Mouse (Mus musculus) stomach, embryonic 14.5 days (tissue): ENCODE measurements around the gene M1ap. TPM values are rescaled to one million over a fixed set of nuclear protein-coding genes. Genes with fewer than 3 reads are reported as not detected.

Source experiments
- ATAC-seq: fragments of 200-750 bp; cut with Nextera tagmentation; 2 replicates; pipeline ENCODE4 v1.8.0; 2017; ENCODE audit warnings: low read depth, moderate TSS enrichment; ENCODE audit not compliant: insufficient number of reproducible peaks, insufficient read depth, low FRiP score
- H3K27ac ChIP-seq: fragments of 300-500 bp; sonication (generic); 2 replicates; pipeline ENCODE4 v1.5.1; 2014; ENCODE audit warnings: mild to moderate bottlenecking, low read length, moderate library complexity, mixed read lengths
- H3K27me3 ChIP-seq: fragments of 300-500 bp; sonication (generic); 2 replicates; pipeline ENCODE4 v1.6.1; 2014; ENCODE audit warnings: low read length, control low read depth, mixed read lengths; ENCODE audit not compliant: control insufficient read depth, insufficient read depth
- H3K36me3 ChIP-seq: fragments of 300-500 bp; sonication (generic); 2 replicates; pipeline ENCODE4 v1.6.1; 2014; ENCODE audit warnings: mild to moderate bottlenecking, control low read depth, low read length, moderate library complexity, mixed read lengths; ENCODE audit not compliant: control insufficient read depth, insufficient read depth
- H3K4me1 ChIP-seq: fragments of 300-500 bp; sonication (generic); 2 replicates; pipeline ENCODE4 v1.6.1; 2014; ENCODE audit warnings: low read length, control low read depth, mixed read lengths; ENCODE audit not compliant: control insufficient read depth, insufficient read depth
- H3K4me2 ChIP-seq: fragments of 300-500 bp; sonication (generic); replicated peaks from 2 replicates; pipeline ENCODE4 v1.6.1; 2014; ENCODE audit warnings: low read depth, low read length, control low read depth
- H3K4me3 ChIP-seq: fragments of 300-500 bp; sonication (generic); 2 replicates; pipeline ENCODE4 v1.5.1; 2014; ENCODE audit warnings: low read depth, low read length, control low read depth
- H3K9ac ChIP-seq: fragments of 300-500 bp; sonication (generic); replicated peaks from 2 replicates; pipeline ENCODE4 v1.6.1; 2014; ENCODE audit warnings: low read depth, mild to moderate bottlenecking, control low read depth, low read length, moderate library complexity, mixed read lengths
- H3K9me3 ChIP-seq: fragments of 300-500 bp; sonication (generic); 2 replicates; pipeline ENCODE4 v1.6.1; 2016; ENCODE audit warnings: low read depth, low read length, control low read depth; ENCODE audit not compliant: control insufficient read depth
- WGBS: fragments of 180-500 bp; shearing (Covaris S2); extraction: QIAGEN DNeasy Blood & Tissue Kit; methylation state at CpG from one replicate; pipeline ENCODE4 v1.1.7; 2014; 5-methylcytosine and 5-hydroxymethylcytosine counted together
- polyA plus RNA-seq: library from polyadenylated mRNA; unstranded; fragments of >200 nt; fragmentation: Nextera tagmentation; extraction: Ambion mirVana; gene quantifications from 2 replicates; pipeline ENCODE4 v1.2.1, GENCODE M21; 2014

The M1ap gene
- polyA plus RNA-seq, 1 experiment from 2014 or later: 0.35 TPM

- 69% methylated on average over 9 of the region's 9 CpGs for WGBS
- H3K4me2 ChIP-seq: no peak overlapping the region
These were observed 25.1 kb upstream of the M1ap start for GRCm38 (mm10) chr6:82921426-82922224.

GRCm38 (mm10) chr6:82925005-82925404, 21.7 kb upstream of the M1ap start:
- H3K36me3 ChIP-seq: no peaks in the 10 kb centered on the region
- no peaks in the 10 kb centered on the region for H3K4me1 ChIP-seq
- no peaks in the 10 kb centered on the region for H3K27me3 ChIP-seq
- no peak overlapping the region for H3K9ac ChIP-seq
- no peak for ATAC-seq
- no peak overlapping the region for H3K4me3 ChIP-seq
- no peaks in the 10 kb centered on the region for H3K9me3 ChIP-seq
- 50% methylated on average over 3 of the region's 3 CpGs for WGBS
- no peak overlapping the region for H3K27ac ChIP-seq
- H3K4me2 ChIP-seq: no peak overlapping the region

More at GRCm38 (mm10) chr6:82921426-82922224, 25.1 kb upstream of the M1ap start:
- Histone ChIP-seq H3K36me3 (no peaks in the 10 kb centered on the region), H3K27me3 (no peaks in the 10 kb centered on the region), H3K9ac (no peak overlapping the region), H3K4me1 (no peaks in the 10 kb centered on the region), H3K27ac (no peak overlapping the region), H3K9me3 (no peaks in the 10 kb centered on the region), H3K4me3 (no peak overlapping the region)
- no peak for ATAC-seq

- Histone ChIP-seq H3K4me2 (no peak overlapping the region), H3K27ac (no peak overlapping the region), H3K9me3 (no peaks in the 10 kb centered on the region), H3K4me1 (no peaks in the 10 kb centered on the region), H3K9ac (no peak overlapping the region), H3K27me3 (no peaks in the 10 kb centered on the region), H3K36me3 (no peaks in the 10 kb centered on the region), H3K4me3 (no peak overlapping the region)
- WGBS: 79% methylated on average over 10 of the region's 10 CpGs
- no peak for ATAC-seq
These were observed 20.6 kb upstream of the M1ap start for GRCm38 (mm10) chr6:82926106-82926505.

DNA sequence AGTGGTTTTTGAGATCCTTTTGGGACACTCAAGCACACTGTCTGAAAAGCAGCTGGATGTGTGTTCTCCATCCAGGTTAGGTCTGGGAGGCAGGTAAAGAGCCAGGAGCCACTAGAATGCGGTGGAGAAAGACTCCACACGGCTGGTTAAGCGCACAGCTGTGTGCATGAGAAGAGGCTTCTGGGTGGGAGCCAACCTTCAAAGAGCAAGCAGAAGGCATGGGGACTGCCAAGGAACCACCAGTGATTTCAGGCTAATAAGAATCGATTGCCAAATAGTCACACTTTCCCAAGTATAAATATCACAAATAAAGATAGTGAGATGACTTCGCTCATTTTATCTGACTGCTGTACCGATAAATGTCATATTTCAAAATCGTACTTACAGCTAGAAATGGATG, 20.2 kb upstream of the M1ap start:
- no peak for ATAC-seq
- H3K36me3 ChIP-seq: no peaks in the 10 kb centered on the region
- H3K27ac ChIP-seq: no peak overlapping the region
- no peaks in the 10 kb centered on the region for H3K27me3 ChIP-seq
- no peak overlapping the region for H3K4me3 ChIP-seq
- WGBS: 86% methylated on average over 7 of the region's 7 CpGs
- no peak overlapping the region for H3K4me2 ChIP-seq
- no peak overlapping the region for H3K9ac ChIP-seq
- H3K4me1 ChIP-seq: no peaks in the 10 kb centered on the region
- H3K9me3 ChIP-seq: no peaks in the 10 kb centered on the region

GRCm38 (mm10) chr6:82927617-82928016, 19.1 kb upstream of the M1ap start:
- no peaks in the 10 kb centered on the region for H3K27me3 ChIP-seq
- ATAC-seq: no peak
- no peaks in the 10 kb centered on the region for H3K36me3 ChIP-seq
- H3K27ac ChIP-seq: no peak overlapping the region
- H3K4me1 ChIP-seq: no peaks in the 10 kb centered on the region
- no peak overlapping the region for H3K4me2 ChIP-seq
- no peak overlapping the region for H3K4me3 ChIP-seq
- WGBS: 71% methylated on average over 5 of the region's 5 CpGs
- H3K9me3 ChIP-seq: no peaks in the 10 kb centered on the region
- H3K9ac ChIP-seq: no peak overlapping the region

DNA sequence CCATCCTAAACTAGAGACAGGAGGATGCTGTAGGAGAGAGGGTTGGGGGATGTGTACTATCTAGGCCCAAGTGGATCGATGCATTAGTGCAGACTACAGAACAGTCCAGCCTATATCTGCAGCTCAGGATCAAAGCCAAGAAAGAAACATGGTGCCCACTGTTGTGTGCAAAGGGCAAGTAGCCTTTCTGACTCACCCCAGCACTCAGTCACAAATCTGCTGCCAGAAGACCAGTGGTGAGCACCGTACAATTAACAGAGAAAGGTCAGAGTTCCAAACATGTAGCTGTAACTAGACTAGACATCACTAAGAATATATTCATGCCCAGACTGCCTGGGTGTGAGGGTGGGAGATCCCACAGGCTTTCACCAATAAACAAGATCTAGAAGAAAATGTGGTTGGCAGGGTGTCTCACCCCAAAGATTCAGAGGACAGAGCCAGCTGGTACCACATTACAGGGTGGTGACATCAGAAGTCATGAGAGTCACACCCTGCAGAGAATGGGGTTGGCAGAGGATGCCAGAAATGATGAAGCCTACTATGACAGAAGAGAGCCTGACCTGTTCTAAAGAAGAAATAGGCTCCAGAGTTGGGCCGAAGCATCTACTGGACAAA, 12.0 kb upstream of the M1ap start:
- no peaks in the 10 kb centered on the region for H3K36me3 ChIP-seq
- peaks cover 4% of the 10 kb centered on the region; the same call in 1 of the 2 replicates for H3K27me3 ChIP-seq
- no peak overlapping the region for H3K27ac ChIP-seq
- 0 out of 2 replicates have a peak, but pooled peaks cover 2% of the 10 kb centered on the region for H3K4me1 ChIP-seq
- H3K9me3 ChIP-seq: no peaks in the 10 kb centered on the region
- no peak overlapping the region for H3K4me3 ChIP-seq
- H3K9ac ChIP-seq: no peak overlapping the region
- ATAC-seq: no peak
- WGBS: 88% methylated on average over 3 of the region's 3 CpGs
- no peak overlapping the region for H3K4me2 ChIP-seq

DNA sequence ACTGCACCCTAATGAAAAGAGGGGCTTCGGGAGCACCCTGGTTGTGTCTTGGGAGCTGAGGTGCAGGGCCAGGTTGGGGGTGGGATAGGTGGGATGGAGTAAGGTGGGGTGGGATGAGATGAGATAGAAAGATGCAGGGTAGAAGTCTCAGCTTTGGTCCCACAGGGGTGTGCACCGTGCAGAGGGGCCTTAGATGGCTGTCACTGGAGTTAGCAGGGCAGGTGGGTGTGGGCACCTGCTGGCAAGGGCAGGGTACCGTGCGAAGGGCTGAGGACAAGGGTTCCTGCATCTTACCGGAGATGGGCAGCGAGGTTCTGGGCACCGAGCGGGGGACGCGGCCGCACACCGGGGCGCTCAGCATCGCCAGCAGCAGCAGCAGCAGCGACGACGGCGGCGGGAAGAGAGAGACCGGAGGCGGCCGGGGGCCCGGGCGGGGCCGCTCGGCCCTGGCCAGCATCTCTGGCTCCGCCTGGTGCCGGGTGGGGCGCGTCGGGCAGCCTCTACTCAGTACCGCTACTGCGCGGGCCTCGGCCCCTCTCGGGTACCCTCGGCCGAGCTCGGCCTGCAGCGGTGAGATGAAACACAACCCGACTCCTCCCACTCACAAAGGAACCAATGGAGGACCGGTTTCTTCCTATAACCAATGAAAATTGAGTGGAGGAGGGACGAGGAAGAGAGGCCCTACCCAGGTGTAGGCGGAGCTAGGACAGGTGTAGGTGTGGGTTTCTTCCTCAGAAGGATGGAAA, 7.4 kb upstream of the M1ap start, which contains the start of gene Sema4f:
Gene Sema4f, minus strand, starts transcription at position 603 of the 746 bp plus-strand sequence.
- no peaks in the 10 kb centered on the region for H3K36me3 ChIP-seq
- no peak within 1 kb of the TSS for H3K27ac ChIP-seq
- H3K9me3 ChIP-seq: no peaks in the 10 kb centered on the region
- peaks cover 4% of the 10 kb centered on the region; the same call in 1 of the 2 replicates for H3K27me3 ChIP-seq
- H3K4me1 ChIP-seq: 0 out of 2 replicates have a peak, but pooled peaks cover 2% of the 10 kb centered on the region
- H3K4me2 ChIP-seq: peak within 1 kb of the TSS; percentile 90
- peak; percentile 96 for ATAC-seq
- peak within 1 kb of the TSS; percentile 44 for H3K4me3 ChIP-seq
- peak within 1 kb of the TSS; percentile 48; the same call in 1 of the 2 replicates for H3K9ac ChIP-seq
- 4% methylated on average over 40 of the region's 44 CpGs for WGBS

DNA sequence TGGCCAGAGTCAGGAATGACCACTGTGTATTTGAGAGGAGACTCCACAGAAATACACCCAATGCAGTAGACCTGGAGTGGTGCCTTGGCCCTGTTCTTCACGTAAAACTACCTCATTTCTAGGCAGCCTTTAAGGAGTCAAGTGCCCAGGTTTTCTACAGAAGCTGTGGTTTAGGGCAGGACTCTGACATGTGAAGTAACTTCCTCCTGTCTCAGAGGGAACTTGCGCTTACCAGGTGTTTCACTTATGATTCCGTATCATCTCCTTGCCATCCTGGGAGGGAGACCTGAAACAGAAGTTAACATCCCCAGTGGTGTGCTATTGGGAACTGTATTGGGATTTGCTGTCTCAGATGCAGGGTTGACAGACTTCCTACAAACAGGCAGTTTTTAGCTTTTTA, 5.9 kb upstream of the M1ap start:
- Histone ChIP-seq H3K4me2 (no peak overlapping the region), H3K27ac (no peak overlapping the region), H3K36me3 (no peaks in the 10 kb centered on the region), H3K9me3 (no peaks in the 10 kb centered on the region), H3K9ac (no peak overlapping the region), H3K27me3 (peaks cover 4% of the 10 kb centered on the region; the same call in 1 of the 2 replicates), H3K4me1 (0 out of 2 replicates have a peak, but pooled peaks cover 2% of the 10 kb centered on the region), H3K4me3 (no peak overlapping the region)
- ATAC-seq: no peak
- WGBS: 69% methylated on average over 3 of the region's 3 CpGs
